Mouse (Mus musculus): ENCODE data around the gene Zscan26. TPM values are rescaled to one million over a fixed set of nuclear protein-coding genes. Genes with fewer than 3 reads are reported as not detected.

Gene Zscan26
- 21.4 and 41.4 TPM in 2 replicates for polyA plus RNA-seq (2012; rRNA removed)

DNA sequence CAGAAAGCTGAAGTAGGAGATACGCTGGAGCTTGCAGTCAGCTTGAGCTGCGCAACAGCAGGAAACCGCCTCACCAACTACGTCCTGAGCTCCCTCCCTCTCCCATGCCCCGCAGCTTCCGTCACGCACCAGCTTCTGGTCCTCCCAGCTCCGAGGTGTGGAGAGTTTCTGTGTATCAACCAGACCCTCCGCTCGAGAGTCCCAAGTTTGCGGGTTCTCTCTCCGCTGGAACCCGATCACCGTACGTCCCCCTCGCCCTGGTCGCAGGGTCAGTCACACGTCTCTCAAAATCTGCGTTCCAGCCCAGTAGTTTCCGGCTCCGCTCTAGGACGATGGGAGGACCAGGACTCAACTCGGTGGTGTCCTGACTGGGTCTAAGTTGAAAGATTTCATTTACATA is at the start of gene Zscan26:
TSS of gene Zscan26 (minus strand) at position 282 of the 400 bp plus-strand sequence.

DNA sequence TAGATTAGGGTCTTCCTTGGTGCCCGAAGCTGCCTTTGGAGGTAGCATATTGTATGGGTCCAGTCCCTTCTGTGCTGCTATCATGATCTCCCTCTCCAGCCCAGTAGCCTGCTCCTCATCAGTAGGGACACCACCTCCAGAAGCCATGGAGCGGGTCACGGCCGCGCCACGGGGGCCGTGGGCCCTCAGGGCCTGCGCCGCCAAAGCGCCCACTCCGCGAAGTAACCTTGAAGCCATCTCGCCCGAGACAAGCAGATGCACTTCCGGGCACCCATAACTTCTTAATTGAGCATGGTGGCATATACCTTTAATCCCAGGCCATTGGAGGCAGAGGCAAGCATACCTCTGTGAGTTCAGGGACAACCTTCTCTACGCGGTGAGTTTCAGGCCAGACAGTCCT is 47.7 kb upstream of the Zscan26 start, which contains the start of gene Gm11273:
TSS of gene Gm11273 (minus strand) at position 237 of the 400 bp plus-strand sequence.

DNA sequence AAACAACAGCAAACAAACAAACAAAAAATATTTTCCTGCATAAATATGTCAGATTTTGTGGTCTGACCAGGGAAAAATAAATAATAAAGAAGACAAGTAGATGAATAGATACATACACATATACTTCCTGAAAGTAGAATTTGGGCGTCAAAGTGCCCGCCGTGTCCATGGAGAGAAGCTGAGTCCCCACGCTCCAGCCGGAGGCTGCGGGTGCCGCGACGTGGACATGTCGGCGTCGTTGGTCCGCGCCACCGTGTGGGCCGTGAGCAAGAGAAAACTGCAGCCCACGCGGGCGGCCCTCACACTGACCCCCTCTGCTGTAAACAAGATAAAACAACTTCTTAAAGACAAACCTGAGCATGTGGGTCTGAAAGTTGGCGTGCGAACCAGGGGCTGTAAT is 41.5 kb upstream of the Zscan26 start, which contains the start of gene AK157302:
TSS of gene AK157302 (plus strand) at position 144 of the 400 bp plus-strand sequence.

DNA sequence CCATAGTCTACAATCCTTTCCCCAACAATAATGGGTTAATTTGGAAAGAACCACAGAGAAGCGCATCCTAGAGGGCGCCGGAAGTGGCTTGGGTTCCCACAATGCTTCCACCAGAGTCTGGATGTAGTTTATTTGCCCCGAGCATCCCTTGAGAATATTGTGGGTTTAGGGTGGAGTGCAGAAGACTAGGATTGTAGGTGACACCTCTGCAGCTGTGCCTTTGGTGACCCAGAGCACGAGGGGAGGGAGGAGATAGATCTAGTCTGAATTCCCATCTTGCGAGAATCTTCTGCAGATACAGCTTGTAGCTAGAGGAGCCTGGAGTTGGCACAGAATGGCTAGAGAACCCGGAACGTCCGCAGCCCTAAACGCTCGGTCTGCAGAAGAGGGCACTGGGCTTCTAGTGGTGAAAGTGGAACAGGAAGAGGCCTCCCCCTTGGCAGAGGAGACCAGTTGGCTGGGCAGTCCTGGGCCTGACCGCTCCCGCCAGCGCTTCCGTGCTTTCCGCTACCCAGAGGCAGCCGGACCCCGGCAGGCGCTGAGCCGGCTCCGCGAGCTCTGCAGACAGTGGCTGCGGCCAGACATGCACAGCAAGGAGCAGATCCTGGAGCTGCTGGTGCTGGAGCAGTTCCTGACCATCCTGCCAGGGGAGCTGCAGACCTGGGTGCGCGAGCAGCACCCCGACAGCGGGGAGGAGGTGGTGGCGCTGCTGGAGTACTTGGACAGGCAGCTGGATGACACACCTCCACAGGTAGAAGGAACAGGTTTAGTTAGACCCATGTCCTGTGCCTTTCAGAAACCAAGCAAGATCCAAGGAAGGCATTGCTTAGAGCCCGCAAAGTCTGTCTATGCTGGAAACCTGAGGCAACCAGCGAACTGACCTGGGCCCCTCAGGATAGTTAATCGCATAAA is 25.5 kb upstream of the Zscan26 start, which contains the start of the genes Zkscan4 and Gm10065:
TSS of gene Zkscan4 (plus strand) at position 149 of the 912 bp plus-strand sequence.
TSS of gene Gm10065 (minus strand) at position 683 of the 912 bp plus-strand sequence.

DNA sequence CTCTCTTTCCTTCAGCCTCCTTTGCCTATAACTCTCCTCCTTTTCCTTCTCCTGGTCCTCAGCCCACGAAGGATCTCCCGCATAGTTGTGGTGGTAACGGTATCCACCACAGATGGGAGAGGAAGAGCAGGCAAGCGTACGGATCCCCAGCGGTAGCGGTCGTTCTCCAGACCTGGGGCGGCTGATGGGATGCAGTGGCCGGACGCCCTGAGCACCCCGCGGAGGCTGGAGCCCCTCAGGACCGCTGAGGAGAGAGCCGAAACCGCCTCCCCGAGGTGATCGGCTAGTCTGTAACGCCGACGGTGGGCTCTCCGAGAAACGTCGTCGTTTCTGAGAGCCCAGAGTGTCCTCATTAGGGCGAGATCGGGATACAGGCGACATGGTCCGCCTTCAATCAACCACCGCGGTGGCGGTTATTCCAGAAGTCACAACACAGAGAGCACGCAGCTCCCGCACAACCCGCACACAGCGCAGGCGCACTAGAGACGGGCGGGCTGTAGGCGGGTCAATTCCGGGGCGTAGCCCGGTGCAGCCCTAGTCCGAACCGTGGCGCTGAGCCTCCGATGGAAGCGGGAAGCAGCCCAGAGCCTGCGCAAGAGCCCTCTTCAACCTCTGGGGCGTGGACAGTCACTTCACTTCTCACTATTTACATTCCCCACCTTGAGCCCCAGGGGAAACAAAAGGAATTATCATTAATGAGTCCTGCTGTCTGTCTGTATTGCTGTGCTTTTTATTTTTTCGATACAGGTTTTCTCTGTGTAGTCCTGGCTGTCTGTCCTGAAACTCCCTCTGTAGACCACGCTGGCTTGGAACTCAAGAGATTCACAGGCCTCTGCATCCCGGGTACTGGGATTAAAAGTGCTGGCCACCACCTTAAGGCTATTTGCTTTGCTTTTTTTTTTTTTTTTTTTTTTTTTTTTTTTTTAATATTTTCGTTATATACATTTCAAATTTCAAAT is 14.8 kb upstream of the Zscan26 start, which contains the start of gene Nkapl:
TSS of gene Nkapl (minus strand) at position 449 of the 959 bp plus-strand sequence.

DNA sequence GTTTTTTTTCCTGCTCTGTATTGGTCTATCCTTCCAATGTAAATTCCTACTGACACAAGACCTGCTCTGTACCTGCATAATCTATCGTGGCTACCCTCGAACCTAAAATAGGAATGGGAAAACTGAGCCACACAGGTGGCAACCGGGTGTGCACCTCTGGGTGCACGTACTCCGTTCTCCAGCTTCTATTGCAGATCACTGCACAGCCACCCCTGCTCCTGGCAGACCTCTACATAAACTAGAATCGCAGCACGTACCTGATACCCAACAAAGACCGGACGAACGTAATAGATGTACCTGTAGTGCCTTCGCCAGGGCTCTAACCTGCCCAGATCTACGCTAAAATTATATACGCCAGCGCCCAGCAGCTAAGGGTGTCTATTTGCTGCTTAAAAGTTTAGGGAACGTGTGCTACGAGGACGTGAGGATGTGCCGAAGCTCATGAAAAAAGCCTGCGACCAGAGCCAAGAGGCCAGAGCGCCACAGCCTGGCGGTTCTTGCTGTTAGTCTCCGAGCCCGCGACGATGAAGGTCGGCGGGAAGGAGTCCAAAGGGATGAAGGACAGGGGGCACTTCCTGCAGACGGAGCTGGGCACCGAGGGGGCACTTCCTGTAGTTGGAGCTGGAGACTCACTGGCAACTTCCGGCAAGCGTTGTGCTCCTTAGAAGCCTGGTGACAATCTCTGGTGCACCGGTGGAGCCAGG is 12.9 kb downstream of the Zscan26 start, which contains the start of gene Pgbd1:
TSS of gene Pgbd1 (minus strand) at position 556 of the 704 bp plus-strand sequence.

DNA sequence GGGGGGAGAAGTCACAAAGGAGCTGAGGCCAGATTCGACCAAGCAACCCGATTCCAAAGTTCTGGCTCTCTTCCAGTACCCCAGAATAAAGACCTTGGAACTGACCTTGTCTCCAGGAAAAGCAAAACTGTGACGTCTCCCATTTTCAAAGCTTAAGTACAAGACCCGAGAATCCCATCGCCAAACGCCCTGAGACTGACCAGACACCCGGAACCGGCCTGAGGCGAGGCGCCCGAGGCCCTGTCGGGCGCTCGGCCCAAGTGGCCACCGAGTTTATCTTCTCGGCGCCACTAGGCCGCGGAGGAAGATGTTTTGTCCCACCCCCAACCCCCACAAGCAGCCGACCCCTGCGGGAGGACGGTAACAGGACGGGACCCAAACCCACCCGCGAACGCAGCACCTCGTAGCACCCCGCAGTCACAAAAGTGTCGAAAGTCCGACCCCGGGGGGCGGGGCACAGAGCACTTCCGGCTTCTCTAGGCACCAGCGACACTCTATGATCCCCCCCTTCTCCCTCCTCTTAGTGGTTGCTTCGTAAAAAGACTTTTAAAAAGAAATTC is 51.2 kb downstream of the Zscan26 start, which contains the start of gene Zkscan3:
TSS of gene Zkscan3 (minus strand) at position 469 of the 560 bp plus-strand sequence.

Other genes starting within 250 kb of the Zscan26 start
- 0.04 TPM in 1 of 2 replicates, not detected in the other for gene Gpx5, start 161.0 kb downstream of the Zscan26 start, polyA plus RNA-seq (2012; rRNA removed)
- gene Gpx6, start 141.6 kb downstream of the Zscan26 start, polyA plus RNA-seq (2012; rRNA removed): 0.10 TPM in 1 of 2 replicates, not detected in the other
- not detected in 2 replicates for gene Olfr1367, start 106.8 kb downstream of the Zscan26 start, polyA plus RNA-seq (2012; rRNA removed)
- 15.4 and 15.5 TPM in 2 replicates for gene Zscan12, start 90.9 kb downstream of the Zscan26 start, polyA plus RNA-seq (2012; rRNA removed)
- 71.5 and 99.4 TPM in 2 replicates for gene Zkscan3, start 51.0 kb downstream of the Zscan26 start, polyA plus RNA-seq (2012; rRNA removed)
- gene Pgbd1, start 12.7 kb downstream of the Zscan26 start, polyA plus RNA-seq (2012; rRNA removed): 5.8 and 6.0 TPM in 2 replicates
- 1.1 and 1.3 TPM in 2 replicates for gene Nkapl, start 14.8 kb upstream of the Zscan26 start, polyA plus RNA-seq (2012; rRNA removed)
- gene Zkscan4, start 25.2 kb upstream of the Zscan26 start, polyA plus RNA-seq (2012; rRNA removed): 2.7 and 3.2 TPM in 2 replicates
- not detected in 2 replicates for gene Gm10065, start 25.7 kb upstream of the Zscan26 start, polyA plus RNA-seq (2012; rRNA removed)
- 0.16 and 0.34 TPM in 2 replicates for gene AK157302, start 41.5 kb upstream of the Zscan26 start, polyA plus RNA-seq (2012; rRNA removed)
- 2.2 and 4.0 TPM in 2 replicates for gene Gm11273, start 47.7 kb upstream of the Zscan26 start, polyA plus RNA-seq (2012; rRNA removed)
- 6.1 and 13.8 TPM in 2 replicates for gene Zkscan8, start 77.4 kb upstream of the Zscan26 start, polyA plus RNA-seq (2012; rRNA removed)
- gene Olfr1366, start 89.1 kb upstream of the Zscan26 start, polyA plus RNA-seq (2012; rRNA removed): not detected in 2 replicates
- not detected in 2 replicates for gene Olfr1535, start 106.2 kb upstream of the Zscan26 start, polyA plus RNA-seq (2012; rRNA removed)
- not detected in 2 replicates for gene Olfr1364, start 128.0 kb upstream of the Zscan26 start, polyA plus RNA-seq (2012; rRNA removed)
- not detected in 2 replicates for gene Olfr1362, start 160.3 kb upstream of the Zscan26 start, polyA plus RNA-seq (2012; rRNA removed)
- 0.01 TPM in 1 of 2 replicates, not detected in the other for gene Olfr11, start 188.8 kb upstream of the Zscan26 start, polyA plus RNA-seq (2012; rRNA removed)
- not detected in 2 replicates for gene Olfr1361, start 209.7 kb upstream of the Zscan26 start, polyA plus RNA-seq (2012; rRNA removed)
- not detected in 2 replicates for gene Olfr1360, start 223.7 kb upstream of the Zscan26 start, polyA plus RNA-seq (2012; rRNA removed)
- not detected in 2 replicates for gene Olfr1359, start 244.4 kb upstream of the Zscan26 start, polyA plus RNA-seq (2012; rRNA removed)

Measured in central nervous system, embryonic 11.5 days (tissue).